Mouse (Mus musculus) liver, postnatal 0 days (tissue): Measurements from ENCODE around the gene Nsf. TPM values are rescaled to one million over a fixed set of nuclear protein-coding genes. Genes with fewer than 3 reads are reported as not detected.

Experiments
- ATAC-seq: fragments of 200-750 bp; cut with Nextera tagmentation; 2 replicates; pipeline ENCODE4 v1.8.0; 2017; ENCODE audit warnings: mild to moderate bottlenecking, moderate library complexity
- DNase-seq: peaks from one replicate; pipeline ENCODE4 v3.0.0-alpha.2; 2016
- H3K27ac ChIP-seq: fragments of 300-500 bp; sonication (generic); 2 replicates; pipeline ENCODE4 v1.5.1; 2014; ENCODE audit warnings: antibody characterized with exemption, moderate library complexity, mild to moderate bottlenecking, low read depth
- H3K27me3 ChIP-seq: fragments of 300-500 bp; sonication (generic); 2 replicates; pipeline ENCODE4 v1.6.1; 2014; ENCODE audit warnings: low read length, control low read depth, mixed read lengths; ENCODE audit not compliant: insufficient read depth
- H3K36me3 ChIP-seq: fragments of 300-500 bp; sonication (generic); replicated peaks from 2 replicates; pipeline ENCODE4 v1.6.1; 2014; ENCODE audit warnings: mild to moderate bottlenecking, control low read depth, low read length, moderate library complexity, mixed read lengths; ENCODE audit not compliant: insufficient read depth
- H3K4me1 ChIP-seq: fragments of 300-500 bp; sonication (generic); 2 replicates; pipeline ENCODE4 v1.6.1; 2014; ENCODE audit warnings: antibody characterized with exemption, mild to moderate bottlenecking, control low read depth; ENCODE audit not compliant: insufficient read depth
- H3K4me2 ChIP-seq: fragments of 300-500 bp; sonication (generic); 2 replicates; pipeline ENCODE4 v1.6.1; 2014; ENCODE audit warnings: low read depth, mild to moderate bottlenecking, low read length, moderate library complexity, mixed read lengths
- H3K4me3 ChIP-seq: fragments of 300-500 bp; sonication (generic); 2 replicates; pipeline ENCODE4 v1.5.1; 2014; ENCODE audit warnings: low read depth, low read length
- H3K9ac ChIP-seq: fragments of 300-500 bp; sonication (generic); replicated peaks from 2 replicates; pipeline ENCODE4 v1.6.1; 2014; ENCODE audit warnings: mild to moderate bottlenecking, moderate library complexity
- H3K9me3 ChIP-seq: fragments of 300-500 bp; sonication (generic); 2 replicates; pipeline ENCODE4 v1.6.1; 2016; ENCODE audit warnings: mild to moderate bottlenecking, control low read depth, low read length, mixed read lengths
- CTCF ChIP-seq: sonication (generic); IDR thresholded peaks from 2 replicates; pipeline ENCODE4 v1.5.1; 2016; ENCODE audit warnings: antibody characterized with exemption, low read depth
- EP300 ChIP-seq: IDR thresholded peaks from 2 replicates; pipeline ENCODE4 v1.6.1; 2016; ENCODE audit warnings: antibody characterized with exemption, low read depth, mild to moderate bottlenecking
- WGBS: fragments of 180-500 bp; shearing (Covaris S2); extraction: QIAGEN DNeasy Blood & Tissue Kit; methylation state at CpG from one replicate; pipeline ENCODE4 v1.1.7; 2014; ENCODE audit not compliant: insufficient replicate concordance; 5-methylcytosine and 5-hydroxymethylcytosine counted together
- polyA plus RNA-seq: library from polyadenylated mRNA; unstranded; fragments of >200 nt; fragmentation: Nextera tagmentation; extraction: Ambion mirVana; gene quantifications from 2 replicates; pipeline ENCODE4 v1.2.1, GENCODE M21; 2015

The Nsf gene
- polyA plus RNA-seq, 1 experiment from 2014 or later = 16.0 TPM

GRCm38 (mm10) chr11:103896966-103897750 lies 56.7 kb downstream of the Nsf start:
- H3K9me3 ChIP-seq = no peaks in the 10 kb centered on the region
- H3K27ac ChIP-seq = no peak overlapping the region
- peaks cover 7% of the 10 kb centered on the region; the same call in 1 of the 2 replicates for H3K36me3 ChIP-seq
- WGBS = 81% methylated on average over 11 of the region's 11 CpGs
- no peak overlapping the region for H3K4me3 ChIP-seq
- no peak overlapping the region for H3K4me2 ChIP-seq
- ATAC-seq (no peak), DNase-seq (no peak)
- no peak overlapping the region for H3K9ac ChIP-seq
- no peaks in the 10 kb centered on the region for H3K27me3 ChIP-seq
- H3K4me1 ChIP-seq = no peaks in the 10 kb centered on the region
- TF ChIP-seq CTCF (no peak), EP300 (no peak)

DNA sequence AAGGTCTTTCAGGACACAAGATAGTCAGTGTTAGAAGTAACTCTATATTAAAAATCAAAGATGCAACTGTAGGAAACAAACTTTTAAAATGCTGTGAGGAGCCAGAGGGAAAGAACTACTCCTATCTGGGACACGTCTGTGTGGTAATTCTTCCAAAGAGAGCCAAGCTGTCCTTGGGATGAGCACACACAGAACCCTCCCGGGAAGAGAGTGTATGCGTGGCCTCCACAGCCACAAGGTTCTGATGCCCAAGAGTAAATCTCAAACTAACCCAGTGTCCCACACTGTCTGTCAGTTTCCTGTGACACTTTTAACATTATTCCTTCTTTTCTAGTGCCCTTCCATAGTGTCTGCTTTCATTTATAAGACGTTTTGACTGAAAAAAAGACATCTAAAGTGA lies 57.8 kb downstream of the Nsf start:
- no peak overlapping the region for H3K4me3 ChIP-seq
- no peaks in the 10 kb centered on the region for H3K27me3 ChIP-seq
- no peak overlapping the region for H3K4me2 ChIP-seq
- no peak overlapping the region for H3K9ac ChIP-seq
- no peaks in the 10 kb centered on the region for H3K9me3 ChIP-seq
- no peak for ATAC-seq
- peaks cover 4% of the 10 kb centered on the region; the same call in 1 of the 2 replicates for H3K36me3 ChIP-seq
- no peak overlapping the region for H3K27ac ChIP-seq
- no peak for DNase-seq
- WGBS = 65% methylated on average over 4 of the region's 4 CpGs
- TF ChIP-seq EP300 = no peak
- TF ChIP-seq CTCF = no peak
- no peaks in the 10 kb centered on the region for H3K4me1 ChIP-seq

- Histone ChIP-seq H3K4me3 (no peak overlapping the region), H3K27me3 (no peaks in the 10 kb centered on the region), H3K4me1 (no peaks in the 10 kb centered on the region), H3K9me3 (no peaks in the 10 kb centered on the region), H3K36me3 (peaks cover 4% of the 10 kb centered on the region; the same call in 1 of the 2 replicates), H3K27ac (no peak overlapping the region), H3K4me2 (no peak overlapping the region), H3K9ac (no peak overlapping the region)
- ATAC-seq = no peak
- no peak for DNase-seq
- 81% methylated on average over 10 of the region's 10 CpGs for WGBS
- no peak for TF ChIP-seq CTCF
- no peak for TF ChIP-seq EP300
Observed at GRCm38 (mm10) chr11:103892831-103893230, 61.0 kb downstream of the Nsf start.

DNA sequence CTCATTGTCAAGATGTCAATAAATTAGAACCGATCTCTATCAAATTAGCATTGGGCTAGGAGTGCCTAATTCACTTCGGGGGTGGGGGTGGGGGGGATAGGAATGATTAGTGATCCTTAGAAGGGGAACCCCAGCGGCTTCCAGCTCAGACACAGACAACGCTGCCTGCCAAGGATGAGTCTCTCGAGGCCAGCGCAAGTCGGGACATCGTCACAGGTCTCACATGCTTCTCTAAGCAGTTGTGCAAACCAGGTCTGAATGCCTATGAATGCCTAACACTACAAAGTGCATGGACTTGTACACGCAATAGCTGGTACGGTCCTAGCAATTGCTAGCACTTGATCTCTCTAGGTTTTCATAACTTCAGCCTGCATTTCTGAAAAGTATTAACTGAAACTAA lies 62.1 kb downstream of the Nsf start:
- Histone ChIP-seq H3K36me3 (peaks cover 4% of the 10 kb centered on the region; the same call in 1 of the 2 replicates), H3K4me3 (no peak overlapping the region), H3K4me2 (no peak overlapping the region), H3K27ac (no peak overlapping the region), H3K9me3 (no peaks in the 10 kb centered on the region), H3K9ac (no peak overlapping the region), H3K4me1 (no peaks in the 10 kb centered on the region), H3K27me3 (no peaks in the 10 kb centered on the region)
- TF ChIP-seq EP300 (no peak), CTCF (no peak)
- no peak for DNase-seq
- no peak for ATAC-seq
- WGBS = 85% methylated on average over 10 of the region's 10 CpGs

DNA sequence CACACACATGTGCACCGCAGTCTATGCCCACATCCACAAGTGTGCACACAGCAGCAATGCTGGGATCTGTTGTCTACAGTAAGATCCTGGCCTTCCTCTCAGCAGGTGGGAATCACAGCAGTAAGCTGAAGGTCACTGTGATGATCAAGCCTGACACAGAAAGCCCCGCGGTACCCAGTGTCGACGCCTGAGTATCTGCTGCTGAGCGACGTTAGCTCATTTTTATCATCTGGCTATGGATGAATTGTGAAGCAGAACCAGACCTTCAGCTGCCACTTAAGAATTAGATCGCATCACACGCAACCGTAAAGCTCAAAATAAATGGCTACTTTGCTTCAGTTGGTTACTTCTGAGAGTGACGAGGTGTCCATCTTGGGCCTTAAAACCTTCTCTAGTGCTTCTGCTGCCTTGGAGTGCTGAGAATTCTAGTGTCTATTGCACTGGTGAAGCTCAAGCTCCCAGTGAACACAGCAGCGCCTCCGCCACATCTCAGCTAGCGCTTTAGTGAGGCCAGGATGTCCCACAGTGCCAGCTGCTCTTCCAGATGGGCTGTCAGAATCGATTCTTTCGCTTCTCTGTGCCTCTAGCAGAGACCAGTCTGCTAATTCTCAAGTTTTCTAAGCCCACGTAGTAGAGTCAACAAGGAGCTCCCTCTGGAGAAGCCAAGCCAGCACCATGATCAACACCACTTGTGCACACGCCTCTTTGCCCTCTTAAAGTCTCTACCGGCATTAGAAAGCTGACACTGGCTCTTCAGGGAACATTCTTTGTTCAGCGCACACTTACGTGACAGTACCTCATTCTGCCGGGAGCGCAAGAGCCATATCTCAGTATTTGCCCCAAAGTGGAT lies 63.3 kb downstream of the Nsf start:
- no peak overlapping the region for H3K4me2 ChIP-seq
- peaks cover 4% of the 10 kb centered on the region; the same call in 1 of the 2 replicates for H3K36me3 ChIP-seq
- H3K27me3 ChIP-seq = no peaks in the 10 kb centered on the region
- no peak for ATAC-seq
- DNase-seq = no peak
- H3K9me3 ChIP-seq = no peaks in the 10 kb centered on the region
- H3K27ac ChIP-seq = no peak overlapping the region
- WGBS = 88% methylated on average over 23 of the region's 23 CpGs
- H3K4me1 ChIP-seq = no peaks in the 10 kb centered on the region
- no peak overlapping the region for H3K9ac ChIP-seq
- TF ChIP-seq EP300 (no peak), CTCF (no peak)
- no peak overlapping the region for H3K4me3 ChIP-seq

GRCm38 (mm10) chr11:103887724-103888410 lies 66.0 kb downstream of the Nsf start:
- peaks cover 6% of the 10 kb centered on the region; the same call in 1 of the 2 replicates for H3K36me3 ChIP-seq
- no peaks in the 10 kb centered on the region for H3K27me3 ChIP-seq
- no peaks in the 10 kb centered on the region for H3K9me3 ChIP-seq
- H3K4me1 ChIP-seq = no peaks in the 10 kb centered on the region
- no peak overlapping the region for H3K9ac ChIP-seq
- no peak for ATAC-seq
- no peak overlapping the region for H3K4me2 ChIP-seq
- no peak for TF ChIP-seq EP300
- TF ChIP-seq CTCF = no peak
- H3K27ac ChIP-seq = no peak overlapping the region
- 84% methylated on average over 11 of the region's 11 CpGs for WGBS
- H3K4me3 ChIP-seq = no peak overlapping the region
- no peak for DNase-seq
